Mouse (Mus musculus) liver, embryonic 12.5 days (tissue): ENCODE measurements around the gene Pfdn4. TPM values are rescaled to one million over a fixed set of nuclear protein-coding genes. Genes with fewer than 3 reads are reported as not detected.

Source experiments
- ATAC-seq: fragments of 200-750 bp; cut with Nextera tagmentation; 2 replicates; pipeline ENCODE4 v1.8.0; 2017; ENCODE audit warnings: moderate number of reproducible peaks, mild to moderate bottlenecking, moderate library complexity
- H3K27ac ChIP-seq: fragments of 300-500 bp; sonication (generic); 2 replicates; pipeline ENCODE4 v1.5.1; 2016; ENCODE audit warnings: mild to moderate bottlenecking
- H3K27me3 ChIP-seq: fragments of 300-500 bp; sonication (generic); replicated peaks from 2 replicates; pipeline ENCODE4 v1.6.1; 2016; ENCODE audit warnings: mild to moderate bottlenecking, moderate library complexity
- H3K36me3 ChIP-seq: fragments of 300-500 bp; sonication (generic); 2 replicates; pipeline ENCODE4 v1.6.1; 2016; ENCODE audit warnings: mild to moderate bottlenecking, moderate library complexity
- H3K4me1 ChIP-seq: fragments of 300-500 bp; sonication (generic); 2 replicates; pipeline ENCODE4 v1.6.1; 2016
- H3K4me2 ChIP-seq: fragments of 300-500 bp; sonication (generic); 2 replicates; pipeline ENCODE4 v1.6.1; 2016; ENCODE audit warnings: mild to moderate bottlenecking, moderate library complexity
- H3K4me3 ChIP-seq: fragments of 300-500 bp; sonication (generic); 2 replicates; pipeline ENCODE4 v1.5.1; 2016; ENCODE audit warnings: mild to moderate bottlenecking, moderate library complexity
- H3K9ac ChIP-seq: fragments of 300-500 bp; sonication (generic); 2 replicates; pipeline ENCODE4 v1.6.1; 2016; ENCODE audit warnings: mild to moderate bottlenecking, moderate library complexity
- H3K9me3 ChIP-seq: fragments of 300-500 bp; sonication (generic); replicated peaks from 2 replicates; pipeline ENCODE4 v1.6.1; 2016; ENCODE audit warnings: mild to moderate bottlenecking, moderate library complexity
- WGBS: fragments of 180-500 bp; shearing (Covaris S2); methylation state at CpG from one replicate; pipeline ENCODE4 v1.1.7; 2016; ENCODE audit not compliant: insufficient replicate concordance; 5-methylcytosine and 5-hydroxymethylcytosine counted together
- polyA plus RNA-seq: library from polyadenylated mRNA; unstranded; fragments of >200 nt; fragmentation: Nextera tagmentation; extraction: Ambion mirVana; gene quantifications from 2 replicates; pipeline ENCODE4 v1.2.1, GENCODE M21; 2016

Pfdn4 gene
- polyA plus RNA-seq, 1 experiment from 2014 or later = 63.7 TPM

DNA sequence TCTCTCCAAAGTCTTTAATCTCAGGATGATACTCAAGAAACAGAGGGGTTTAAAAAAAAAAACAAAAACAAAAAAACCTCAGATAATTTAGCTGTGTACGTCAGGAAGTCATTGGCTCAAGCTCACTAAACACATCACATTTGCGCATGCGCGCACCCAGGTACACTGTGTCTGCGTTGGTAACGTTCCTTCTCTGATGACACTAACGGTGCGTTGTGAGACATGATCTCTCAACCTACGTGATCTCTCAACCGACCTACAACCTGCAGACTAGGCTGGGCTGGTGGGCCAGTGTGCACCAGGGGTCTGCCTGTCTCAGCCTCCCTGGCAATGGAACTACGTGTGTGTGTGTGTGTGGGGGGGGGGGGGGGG is 38.6 kb downstream of the Pfdn4 start:
- no peak overlapping the region for H3K27ac ChIP-seq
- WGBS = 86% methylated on average over 11 of the region's 11 CpGs
- H3K27me3 ChIP-seq = no peaks in the 10 kb centered on the region
- H3K4me1 ChIP-seq = no peaks in the 10 kb centered on the region
- no peak for ATAC-seq
- H3K36me3 ChIP-seq = no peaks in the 10 kb centered on the region
- no peak overlapping the region for H3K4me3 ChIP-seq
- no peak overlapping the region for H3K4me2 ChIP-seq
- no peak overlapping the region for H3K9ac ChIP-seq
- H3K9me3 ChIP-seq = no peaks in the 10 kb centered on the region

- Histone ChIP-seq H3K9ac (no peak overlapping the region), H3K9me3 (no peaks in the 10 kb centered on the region), H3K4me3 (no peak overlapping the region), H3K27me3 (no peaks in the 10 kb centered on the region), H3K4me2 (no peak overlapping the region), H3K27ac (no peak overlapping the region), H3K4me1 (no peaks in the 10 kb centered on the region), H3K36me3 (no peaks in the 10 kb centered on the region)
- ATAC-seq = no peak
Observed at GRCm38 (mm10) chr2:170535841-170536240, 39.6 kb downstream of the Pfdn4 start.

GRCm38 (mm10) chr2:170539211-170539610 is 43.0 kb downstream of the Pfdn4 start:
- Histone ChIP-seq H3K4me2 (no peak overlapping the region), H3K27ac (no peak overlapping the region), H3K36me3 (no peaks in the 10 kb centered on the region), H3K4me3 (no peak overlapping the region), H3K9ac (no peak overlapping the region), H3K27me3 (no peaks in the 10 kb centered on the region), H3K4me1 (no peaks in the 10 kb centered on the region), H3K9me3 (no peaks in the 10 kb centered on the region)
- WGBS = 65% methylated on average over 9 of the region's 9 CpGs
- no peak for ATAC-seq

DNA sequence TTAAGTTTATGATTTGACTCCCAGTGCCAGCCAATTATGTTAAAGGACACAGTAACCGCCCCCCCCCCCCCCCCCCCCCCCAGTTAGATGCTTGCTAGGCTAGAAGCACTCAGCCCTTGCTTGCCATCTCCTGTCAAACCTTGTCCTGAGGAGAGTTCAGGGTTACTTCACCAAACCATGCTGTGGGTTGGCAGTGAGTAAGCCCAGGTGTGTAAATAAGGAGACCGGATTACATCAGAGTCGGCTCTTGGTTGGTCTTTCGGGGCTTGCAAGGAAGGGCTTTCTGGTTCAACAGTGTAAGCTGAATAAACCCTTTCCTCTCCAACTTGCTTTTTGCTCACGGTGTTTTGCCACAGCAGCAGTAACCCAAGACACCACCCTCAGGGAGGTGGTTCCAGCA is 47.4 kb downstream of the Pfdn4 start:
- 73% methylated on average over 5 of the region's 5 CpGs for WGBS
- no peak overlapping the region for H3K4me2 ChIP-seq
- H3K27ac ChIP-seq = no peak overlapping the region
- H3K4me1 ChIP-seq = no peaks in the 10 kb centered on the region
- ATAC-seq = no peak
- H3K4me3 ChIP-seq = no peak overlapping the region
- H3K27me3 ChIP-seq = no peaks in the 10 kb centered on the region
- no peaks in the 10 kb centered on the region for H3K9me3 ChIP-seq
- H3K9ac ChIP-seq = no peak overlapping the region
- H3K36me3 ChIP-seq = no peaks in the 10 kb centered on the region

- WGBS = 54% methylated on average over 3 of the region's 3 CpGs
- Histone ChIP-seq H3K4me3 (no peak overlapping the region), H3K27ac (no peak overlapping the region)
Observed at GRCm38 (mm10) chr2:170544159-170544558, 47.9 kb downstream of the Pfdn4 start.

GRCm38 (mm10) chr2:170544950-170545349 is 48.7 kb downstream of the Pfdn4 start:
- no peak for ATAC-seq
- Histone ChIP-seq H3K27ac (no peak overlapping the region), H3K4me3 (no peak overlapping the region), H3K9ac (no peak overlapping the region), H3K27me3 (no peaks in the 10 kb centered on the region), H3K4me2 (no peak overlapping the region), H3K9me3 (no peaks in the 10 kb centered on the region), H3K4me1 (no peaks in the 10 kb centered on the region), H3K36me3 (no peaks in the 10 kb centered on the region)
- 66% methylated on average over 7 of the region's 7 CpGs for WGBS

More at GRCm38 (mm10) chr2:170544159-170544558, 47.9 kb downstream of the Pfdn4 start:
- no peak overlapping the region for H3K4me2 ChIP-seq
- H3K27me3 ChIP-seq = no peaks in the 10 kb centered on the region
- H3K9ac ChIP-seq = no peak overlapping the region
- no peaks in the 10 kb centered on the region for H3K36me3 ChIP-seq
- no peaks in the 10 kb centered on the region for H3K9me3 ChIP-seq
- no peaks in the 10 kb centered on the region for H3K4me1 ChIP-seq
- no peak for ATAC-seq

- ATAC-seq = no peak
- no peaks in the 10 kb centered on the region for H3K27me3 ChIP-seq
- H3K4me1 ChIP-seq = no peaks in the 10 kb centered on the region
- no peaks in the 10 kb centered on the region for H3K9me3 ChIP-seq
- H3K27ac ChIP-seq = no peak overlapping the region
- whole genome bisulfite sequencing = 39% methylated on average over 4 of the region's 4 CpGs
- no peaks in the 10 kb centered on the region for H3K36me3 ChIP-seq
- no peak overlapping the region for H3K4me2 ChIP-seq
- no peak overlapping the region for H3K4me3 ChIP-seq
- no peak overlapping the region for H3K9ac ChIP-seq
Observed at GRCm38 (mm10) chr2:170545745-170546144, 49.5 kb downstream of the Pfdn4 start.

DNA sequence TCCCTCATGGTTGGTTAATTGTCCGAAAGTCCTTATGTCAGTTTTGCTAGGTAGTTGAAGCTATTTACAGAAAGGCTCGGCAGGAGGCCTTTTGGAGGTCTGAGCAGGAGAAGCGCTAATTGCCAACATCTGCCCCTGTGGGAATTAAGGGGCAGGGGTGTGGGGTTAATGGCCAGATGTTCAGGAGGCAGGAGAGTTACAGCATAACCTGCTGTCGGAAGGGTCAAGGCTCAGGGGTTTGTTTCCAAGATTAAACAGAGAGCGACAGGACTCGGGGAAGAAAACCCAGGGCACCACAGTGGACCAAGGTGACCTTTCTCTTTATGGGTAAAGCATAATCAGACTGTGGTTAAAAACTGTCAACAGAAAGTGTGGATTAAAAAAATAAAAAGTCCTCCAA is 51.3 kb downstream of the Pfdn4 start:
- H3K27me3 ChIP-seq = no peaks in the 10 kb centered on the region
- H3K36me3 ChIP-seq = no peaks in the 10 kb centered on the region
- 48% methylated on average over 6 of the region's 6 CpGs for WGBS
- H3K9ac ChIP-seq = no peak overlapping the region
- H3K4me3 ChIP-seq = no peak overlapping the region
- no peaks in the 10 kb centered on the region for H3K4me1 ChIP-seq
- H3K27ac ChIP-seq = no peak overlapping the region
- H3K4me2 ChIP-seq = no peak overlapping the region
- H3K9me3 ChIP-seq = no peaks in the 10 kb centered on the region
- no peak for ATAC-seq

- no peak overlapping the region for H3K9ac ChIP-seq
- 48% methylated on average over 4 of the region's 4 CpGs for WGBS
- H3K4me2 ChIP-seq = no peak overlapping the region
- no peaks in the 10 kb centered on the region for H3K27me3 ChIP-seq
- H3K4me1 ChIP-seq = no peaks in the 10 kb centered on the region
- H3K4me3 ChIP-seq = no peak overlapping the region
- H3K9me3 ChIP-seq = no peaks in the 10 kb centered on the region
- H3K27ac ChIP-seq = no peak overlapping the region
- no peaks in the 10 kb centered on the region for H3K36me3 ChIP-seq
- ATAC-seq = no peak
Observed at GRCm38 (mm10) chr2:170548046-170548445, 51.8 kb downstream of the Pfdn4 start.

GRCm38 (mm10) chr2:170549146-170549545 is 52.9 kb downstream of the Pfdn4 start:
- no peak overlapping the region for H3K27ac ChIP-seq
- no peaks in the 10 kb centered on the region for H3K27me3 ChIP-seq
- H3K4me1 ChIP-seq = no peaks in the 10 kb centered on the region
- no peak overlapping the region for H3K9ac ChIP-seq
- no peak overlapping the region for H3K4me3 ChIP-seq
- no peaks in the 10 kb centered on the region for H3K9me3 ChIP-seq
- ATAC-seq = no peak
- no peak overlapping the region for H3K4me2 ChIP-seq
- H3K36me3 ChIP-seq = no peaks in the 10 kb centered on the region
- 67% methylated on average over 2 of the region's 2 CpGs for WGBS

- Histone ChIP-seq H3K4me1 (no peaks in the 10 kb centered on the region), H3K27me3 (no peaks in the 10 kb centered on the region), H3K4me3 (no peak overlapping the region), H3K9ac (no peak overlapping the region), H3K27ac (no peak overlapping the region), H3K36me3 (no peaks in the 10 kb centered on the region), H3K9me3 (no peaks in the 10 kb centered on the region), H3K4me2 (no peak overlapping the region)
- 27% methylated on average over 5 of the region's 5 CpGs for WGBS
- ATAC-seq = no peak
Observed at GRCm38 (mm10) chr2:170550240-170550639, 54.0 kb downstream of the Pfdn4 start.

DNA sequence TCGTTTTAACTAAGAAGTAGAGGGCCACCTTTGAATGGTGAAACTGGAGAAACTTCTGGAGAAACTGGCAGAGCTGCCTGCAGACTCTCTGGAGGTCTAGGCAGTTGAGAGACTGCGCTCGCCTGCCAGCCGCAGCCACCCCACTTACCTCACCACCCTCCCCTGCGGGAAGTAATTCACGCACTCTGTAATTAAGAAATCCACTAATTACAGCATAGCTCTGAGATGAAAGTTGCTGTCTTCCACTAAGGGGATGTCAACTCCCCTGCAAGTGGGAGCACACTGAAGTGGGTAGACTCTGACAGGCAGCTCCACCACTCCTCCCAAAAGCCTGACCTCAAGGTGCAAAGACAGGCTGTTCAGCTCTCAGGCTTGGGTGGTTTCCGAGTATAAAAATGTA is 55.9 kb downstream of the Pfdn4 start:
- WGBS = 64% methylated on average over 7 of the region's 7 CpGs
- Histone ChIP-seq H3K36me3 (no peaks in the 10 kb centered on the region), H3K4me2 (no peak overlapping the region), H3K27ac (no peak overlapping the region), H3K4me3 (no peak overlapping the region), H3K27me3 (no peaks in the 10 kb centered on the region), H3K9me3 (no peaks in the 10 kb centered on the region), H3K9ac (no peak overlapping the region), H3K4me1 (no peaks in the 10 kb centered on the region)
- ATAC-seq = no peak

- no peak overlapping the region for H3K27ac ChIP-seq
- no peaks in the 10 kb centered on the region for H3K4me1 ChIP-seq
- no peak overlapping the region for H3K9ac ChIP-seq
- H3K27me3 ChIP-seq = no peaks in the 10 kb centered on the region
- no peak for ATAC-seq
- no peaks in the 10 kb centered on the region for H3K9me3 ChIP-seq
- no peaks in the 10 kb centered on the region for H3K36me3 ChIP-seq
- no peak overlapping the region for H3K4me3 ChIP-seq
- H3K4me2 ChIP-seq = no peak overlapping the region
- WGBS = 75% methylated on average over 15 of the region's 15 CpGs
Observed at GRCm38 (mm10) chr2:170563956-170564855, 68.0 kb downstream of the Pfdn4 start.
